8 mouse cellular contexts compared by ENCODE assay signal in genomic region chr19:6126789-6127580, GRCm38 (mm10). TPM values are rescaled to one million over a fixed set of nuclear protein-coding genes. Genes with fewer than 3 reads are reported as not detected.
DNase-seq lines count a peak whose midpoint lies in the region; ATAC-seq and TF ChIP-seq lines count a peak whose summit lies in the region.

No protein-coding gene starts in this region.

- H3K4me1 ChIP-seq in lung, embryonic 14.5 days (ENCODE audit: insufficient read depth) = peaks cover 3% of the 10 kb centered on the region; the same call in 1 of the 2 replicates
- H3K4me1 ChIP-seq in embryonic facial prominence, embryonic 14.5 days (ENCODE audit: control insufficient read depth, insufficient read depth, low read length) = peaks cover 3% of the 10 kb centered on the region
- H3K4me1 ChIP-seq in limb, embryonic 10.5 days = peaks cover 11% of the 10 kb centered on the region
- H3K4me1 ChIP-seq in neural tube, embryonic 15.5 days = peaks cover 13% of the 10 kb centered on the region

- no peaks in the 10 kb centered on the region for H3K9me3 ChIP-seq in lung, embryonic 14.5 days (ENCODE audit: low read depth, low read length)
- H3K9me3 ChIP-seq in embryonic facial prominence, embryonic 14.5 days (ENCODE audit: control insufficient read depth, low read length) = no peaks in the 10 kb centered on the region
- no peaks in the 10 kb centered on the region for H3K9me3 ChIP-seq in limb, embryonic 10.5 days (replicated peaks)
- no peaks in the 10 kb centered on the region for H3K9me3 ChIP-seq in neural tube, embryonic 15.5 days (replicated peaks)

- no peak for ATAC-seq in lung, embryonic 14.5 days (ENCODE audit: insufficient read depth)
- no peak for ATAC-seq in embryonic facial prominence, embryonic 14.5 days (ENCODE audit: low read depth)
- ATAC-seq in neural tube, embryonic 15.5 days (ENCODE audit: low FRiP score) = no peak
- no peak for ATAC-seq in megakaryocyte-erythroid progenitor cell, adult 5-6 weeks (replicated peaks; ENCODE audit: low FRiP score, low TSS enrichment, poor library complexity, severe bottlenecking)
- ATAC-seq in inflammation-experienced regulatory T-cells, adult 6 months = no peak

- no peak for TF ChIP-seq CTCF in lung, embryonic 14.5 days (IDR thresholded peaks at IDR 0.05; ENCODE audit: low read depth)

- no peak for DNase-seq in lung, embryonic 14.5 days
- DNase-seq in lung, postnatal 10 days = no peak
- DNase-seq in embryonic facial prominence, embryonic 14.5 days (ENCODE audit: low spot score) = no peak
- no peak for DNase-seq in limb, embryonic 10.5 days (ENCODE audit: low spot score)
- no peak for DNase-seq in urinary bladder, postnatal 10 days (ENCODE audit: low spot score)

- H3K4me3 ChIP-seq in lung, embryonic 14.5 days (ENCODE audit: low read depth, low read length) = peak overlapping the region; percentile 46
- H3K4me3 ChIP-seq in embryonic facial prominence, embryonic 14.5 days (ENCODE audit: low read depth, low read length) = peak overlapping the region; percentile 60
- peak overlapping the region; percentile 66 for H3K4me3 ChIP-seq in limb, embryonic 10.5 days
- peak overlapping the region; percentile 57 for H3K4me3 ChIP-seq in neural tube, embryonic 15.5 days (replicated peaks)

- WGBS in lung, embryonic 14.5 days = 68% methylated on average over 10 of the region's 10 CpGs
- WGBS in embryonic facial prominence, embryonic 14.5 days = 70% methylated on average over 10 of the region's 10 CpGs
- WGBS in limb, embryonic 10.5 days = 74% methylated on average over 10 of the region's 10 CpGs
- whole genome bisulfite sequencing in neural tube, embryonic 15.5 days = 73% methylated on average over 10 of the region's 10 CpGs

- peaks cover 5% of the 10 kb centered on the region; the same call in 1 of the 2 replicates for H3K36me3 ChIP-seq in lung, embryonic 14.5 days (ENCODE audit: insufficient read depth)
- H3K36me3 ChIP-seq in embryonic facial prominence, embryonic 14.5 days (ENCODE audit: control insufficient read depth, insufficient read depth, low read length) = no peaks in the 10 kb centered on the region
- 0 out of 2 replicates have a peak, but pooled peaks cover 3% of the 10 kb centered on the region for H3K36me3 ChIP-seq in limb, embryonic 10.5 days
- 0 out of 2 replicates have a peak, but pooled peaks cover 5% of the 10 kb centered on the region for H3K36me3 ChIP-seq in neural tube, embryonic 15.5 days

- peak overlapping the region; percentile 78 for H3K27ac ChIP-seq in lung, embryonic 14.5 days (ENCODE audit: low read depth)
- peak overlapping the region; percentile 89 for H3K27ac ChIP-seq in embryonic facial prominence, embryonic 14.5 days (replicated peaks; ENCODE audit: low read depth, low read length)
- H3K27ac ChIP-seq in limb, embryonic 10.5 days = peak overlapping the region; percentile 90
- H3K27ac ChIP-seq in neural tube, embryonic 15.5 days (replicated peaks) = peak overlapping the region; percentile 94; the same call in 1 of the 2 replicates

- peak overlapping the region; percentile 49 for H3K9ac ChIP-seq in lung, embryonic 14.5 days
- peak overlapping the region; percentile 69 for H3K9ac ChIP-seq in embryonic facial prominence, embryonic 14.5 days (ENCODE audit: low read depth, low read length)
- H3K9ac ChIP-seq in neural tube, embryonic 15.5 days (replicated peaks) = no peak overlapping the region

- peak overlapping the region; percentile 63 for H3K4me2 ChIP-seq in lung, embryonic 14.5 days
- peak overlapping the region; percentile 58 for H3K4me2 ChIP-seq in embryonic facial prominence, embryonic 14.5 days (ENCODE audit: low read depth, low read length)
- H3K4me2 ChIP-seq in neural tube, embryonic 15.5 days = peak overlapping the region; percentile 57

- no peaks in the 10 kb centered on the region for H3K27me3 ChIP-seq in lung, embryonic 14.5 days (ENCODE audit: insufficient read depth, low read length)
- H3K27me3 ChIP-seq in embryonic facial prominence, embryonic 14.5 days (replicated peaks; ENCODE audit: control insufficient read depth, insufficient read depth, low read length) = no peaks in the 10 kb centered on the region
- no peaks in the 10 kb centered on the region for H3K27me3 ChIP-seq in limb, embryonic 10.5 days (ENCODE audit: low read depth, poor library complexity, severe bottlenecking)
- H3K27me3 ChIP-seq in neural tube, embryonic 15.5 days (replicated peaks) = no peaks in the 10 kb centered on the region

RNA-seq across cellular contexts. Expression of gene Snx15, which starts 1.1 kb away (rescaled TPM):
- polyA plus RNA-seq in lung, embryonic 14.5 days (2014; fragmentation: Nextera tagmentation; extraction: Ambion mirVana) = 28.6 and 35.3 TPM in 2 replicates
- 26.7 and 27.5 TPM in 2 replicates for polyA plus RNA-seq in embryonic facial prominence, embryonic 14.5 days (2014; fragmentation: Nextera tagmentation; extraction: Ambion mirVana)
- 25.7 and 28.7 TPM in 2 replicates for polyA plus RNA-seq in limb, embryonic 10.5 days (2016; fragmentation: Nextera tagmentation; extraction: Ambion mirVana)
- polyA plus RNA-seq in neural tube, embryonic 15.5 days (2015; fragmentation: Nextera tagmentation; extraction: Ambion mirVana) = 59.6 and 62.2 TPM in 2 replicates
- total RNA-seq in megakaryocyte-erythroid progenitor cell, adult 5-6 weeks (2014; fragmentation: Nextera tagmentation) = 15.2 and 24.6 TPM in 2 replicates
- total RNA-seq in megakaryocyte-erythroid progenitor cell, adult 5-6 weeks (2017) = 7.0 and 13.2 TPM in 2 replicates
- 10 to 100 TPM; 17.2 to 21.8 (median 20.4) TPM for polyA plus RNA-seq in inflammation-experienced regulatory T-cells, adult 6 months (2017; shearing (Covaris generic))

RNA-seq across cellular contexts. Expression of gene Sac3d1, which starts 8.5 kb away (rescaled TPM):
- polyA plus RNA-seq in lung, embryonic 14.5 days (2014; fragmentation: Nextera tagmentation; extraction: Ambion mirVana) = 55.2 and 56.5 TPM in 2 replicates
- 46.3 and 46.6 TPM in 2 replicates for polyA plus RNA-seq in embryonic facial prominence, embryonic 14.5 days (2014; fragmentation: Nextera tagmentation; extraction: Ambion mirVana)
- 65.4 and 73.3 TPM in 2 replicates for polyA plus RNA-seq in limb, embryonic 10.5 days (2016; fragmentation: Nextera tagmentation; extraction: Ambion mirVana)
- polyA plus RNA-seq in neural tube, embryonic 15.5 days (2015; fragmentation: Nextera tagmentation; extraction: Ambion mirVana) = 52.7 and 53.4 TPM in 2 replicates
- total RNA-seq in megakaryocyte-erythroid progenitor cell, adult 5-6 weeks (2014; fragmentation: Nextera tagmentation) = 18.8 and 20.9 TPM in 2 replicates
- 7.7 and 9.3 TPM in 2 replicates for total RNA-seq in megakaryocyte-erythroid progenitor cell, adult 5-6 weeks (2017)
- 1 to 10 TPM; 1.4 to 4.4 (median 3.3) TPM for polyA plus RNA-seq in inflammation-experienced regulatory T-cells, adult 6 months (2017; shearing (Covaris generic))

RNA-seq across cellular contexts. Expression of gene Batf2, which starts 13.8 kb away (rescaled TPM):
- polyA plus RNA-seq in lung, embryonic 14.5 days (2014; fragmentation: Nextera tagmentation; extraction: Ambion mirVana) = 0.18 and 0.28 TPM in 2 replicates
- 0.28 and 0.33 TPM in 2 replicates for polyA plus RNA-seq in embryonic facial prominence, embryonic 14.5 days (2014; fragmentation: Nextera tagmentation; extraction: Ambion mirVana)
- polyA plus RNA-seq in limb, embryonic 10.5 days (2016; fragmentation: Nextera tagmentation; extraction: Ambion mirVana) = not detected in 2 replicates
- 0.42 TPM in 1 of 2 replicates, not detected in the other for polyA plus RNA-seq in neural tube, embryonic 15.5 days (2015; fragmentation: Nextera tagmentation; extraction: Ambion mirVana)
- total RNA-seq in megakaryocyte-erythroid progenitor cell, adult 5-6 weeks (2014; fragmentation: Nextera tagmentation) = 2.0 TPM in 1 of 2 replicates, not detected in the other
- 0.42 TPM in 1 of 2 replicates, not detected in the other for total RNA-seq in megakaryocyte-erythroid progenitor cell, adult 5-6 weeks (2017)
- not detected for polyA plus RNA-seq in inflammation-experienced regulatory T-cells, adult 6 months (2017; shearing (Covaris generic))

RNA-seq across cellular contexts. Expression of gene Arl2, which starts 14.4 kb away (rescaled TPM):
- polyA plus RNA-seq in lung, embryonic 14.5 days (2014; fragmentation: Nextera tagmentation; extraction: Ambion mirVana) = 78.8 and 89.2 TPM in 2 replicates
- 73.4 and 80.6 TPM in 2 replicates for polyA plus RNA-seq in embryonic facial prominence, embryonic 14.5 days (2014; fragmentation: Nextera tagmentation; extraction: Ambion mirVana)
- 97.0 and 112 TPM in 2 replicates for polyA plus RNA-seq in limb, embryonic 10.5 days (2016; fragmentation: Nextera tagmentation; extraction: Ambion mirVana)
- 139 and 157 TPM in 2 replicates for polyA plus RNA-seq in neural tube, embryonic 15.5 days (2015; fragmentation: Nextera tagmentation; extraction: Ambion mirVana)
- total RNA-seq in megakaryocyte-erythroid progenitor cell, adult 5-6 weeks (2014; fragmentation: Nextera tagmentation) = 43.2 and 45.4 TPM in 2 replicates
- 26.4 and 38.6 TPM in 2 replicates for total RNA-seq in megakaryocyte-erythroid progenitor cell, adult 5-6 weeks (2017)
- 10 to 100 TPM; 14.3 to 31.0 (median 21.9) TPM for polyA plus RNA-seq in inflammation-experienced regulatory T-cells, adult 6 months (2017; shearing (Covaris generic))

RNA-seq across cellular contexts. Expression of gene Naaladl1, which starts 21.4 kb away (rescaled TPM):
- polyA plus RNA-seq in lung, embryonic 14.5 days (2014; fragmentation: Nextera tagmentation; extraction: Ambion mirVana) = 0.51 and 0.57 TPM in 2 replicates
- 0.29 and 0.51 TPM in 2 replicates for polyA plus RNA-seq in embryonic facial prominence, embryonic 14.5 days (2014; fragmentation: Nextera tagmentation; extraction: Ambion mirVana)
- 0.54 and 0.75 TPM in 2 replicates for polyA plus RNA-seq in limb, embryonic 10.5 days (2016; fragmentation: Nextera tagmentation; extraction: Ambion mirVana)
- polyA plus RNA-seq in neural tube, embryonic 15.5 days (2015; fragmentation: Nextera tagmentation; extraction: Ambion mirVana) = 0.42 and 4.1 TPM in 2 replicates
- 1.5 and 2.1 TPM in 2 replicates for total RNA-seq in megakaryocyte-erythroid progenitor cell, adult 5-6 weeks (2014; fragmentation: Nextera tagmentation)
- total RNA-seq in megakaryocyte-erythroid progenitor cell, adult 5-6 weeks (2017) = not detected in 2 replicates
- under 1 TPM in 1 of 3 experiments, not detected in 2; 0.33 TPM for polyA plus RNA-seq in inflammation-experienced regulatory T-cells, adult 6 months (2017; shearing (Covaris generic))
